Mouse (Mus musculus): Measurements from ENCODE around the gene Ndufs7.

DNA sequence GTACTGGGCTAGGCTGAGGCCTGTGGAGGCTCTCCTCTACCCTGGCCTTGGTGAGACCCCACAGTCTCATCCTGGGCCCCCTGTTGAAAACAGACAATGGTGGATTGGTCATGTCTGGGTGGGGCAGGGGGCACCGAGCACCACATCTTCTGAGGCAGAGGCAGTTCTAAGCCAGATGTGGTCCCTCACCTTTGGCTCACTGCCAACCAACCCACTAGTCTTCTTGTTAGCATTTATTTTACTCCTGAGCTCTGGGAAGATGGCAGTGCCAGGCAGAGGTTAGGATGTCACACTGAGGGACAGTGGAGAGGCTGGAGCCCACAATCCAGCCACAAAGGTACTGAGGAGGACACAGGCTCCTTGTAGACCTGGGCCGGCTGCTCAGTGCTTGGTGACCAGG lies 9.0 kb downstream of the Ndufs7 start:
- no peak for TF ChIP-seq CTCF (IDR thresholded peaks at IDR 0.05)
- no peak for TF ChIP-seq EP300 (IDR thresholded peaks at IDR 0.05; ENCODE audit: insufficient read depth, low read depth, low read length)

Measured in heart, adult 2 months (tissue).